Mouse (Mus musculus): Measurements from ENCODE around the gene Mndal.
"Not testable (repeated sequence)": the region's sequence is repeated elsewhere in the genome, so short reads cannot be mapped to it uniquely, and the experiment has no call there.

Mndal gene

GRCm38 (mm10) chr1:173887026-173887787, 55.1 kb downstream of the Mndal start:
- DNase-seq = not testable (repeated sequence)

GRCm38 (mm10) chr1:173880004-173880666, 62.2 kb downstream of the Mndal start:
- DNase-seq = peak; percentile 15

GRCm38 (mm10) chr1:173879225-173879987, 62.9 kb downstream of the Mndal start:
- not testable (repeated sequence) for DNase-seq

GRCm38 (mm10) chr1:173878264-173878663, 64.0 kb downstream of the Mndal start:
- not testable (repeated sequence) for DNase-seq

- not testable (repeated sequence) for DNase-seq
These were observed 65.2 kb downstream of the Mndal start for GRCm38 (mm10) chr1:173877125-173877524.

- not testable (repeated sequence) for DNase-seq
These were observed 73.7 kb downstream of the Mndal start for GRCm38 (mm10) chr1:173868586-173868985.

- no peak for DNase-seq
These were observed 75.8 kb downstream of the Mndal start for GRCm38 (mm10) chr1:173866504-173866903.

- DNase-seq = peak; percentile 37
These were observed 88.6 kb downstream of the Mndal start for GRCm38 (mm10) chr1:173853711-173854110.

GRCm38 (mm10) chr1:173852853-173853252, 89.4 kb downstream of the Mndal start:
- DNase-seq = not testable (repeated sequence)

- not testable (repeated sequence) for DNase-seq
These were observed 96.1 kb downstream of the Mndal start for GRCm38 (mm10) chr1:173846193-173846592.

- no peak for DNase-seq
These were observed 97.5 kb downstream of the Mndal start for GRCm38 (mm10) chr1:173844754-173845153.

- not testable (repeated sequence) for DNase-seq
These were observed 120.8 kb downstream of the Mndal start for GRCm38 (mm10) chr1:173821481-173821803.

GRCm38 (mm10) chr1:173820794-173821480, 121.4 kb downstream of the Mndal start:
- DNase-seq = not testable (repeated sequence)

- DNase-seq = peak; percentile 20
These were observed 133.0 kb downstream of the Mndal start for GRCm38 (mm10) chr1:173809294-173809693.

GRCm38 (mm10) chr1:173802689-173803281, 139.5 kb downstream of the Mndal start:
- DNase-seq = not testable (repeated sequence)

GRCm38 (mm10) chr1:173802207-173802606, 140.1 kb downstream of the Mndal start:
- DNase-seq = not testable (repeated sequence)

- not testable (repeated sequence) for DNase-seq
These were observed 140.5 kb downstream of the Mndal start for GRCm38 (mm10) chr1:173801791-173802190.
